Mouse (Mus musculus): ENCODE results near the gene Cdh1. TPM values are rescaled to one million over a fixed set of nuclear protein-coding genes. Genes with fewer than 3 reads are reported as not detected.

The Cdh1 gene
- polyA plus RNA-seq (2015; fragmentation: Nextera tagmentation; extraction: Ambion mirVana), result 104 and 108 TPM in 2 replicates

GRCm38 (mm10) chr8:106603131-106603819, at the start of gene Cdh1:
TSS of gene Cdh1 (plus strand) at chr8:106603351.
- peak; percentile 93 for ATAC-seq (ENCODE audit: low FRiP score, low TSS enrichment)
- H3K4me3 ChIP-seq (ENCODE audit: low read length), result peak within 1 kb of the TSS; percentile 62
- H3K9me3 ChIP-seq (ENCODE audit: low read length), result no peaks in the 10 kb centered on the region
- H3K9ac ChIP-seq (replicated peaks; ENCODE audit: low read length), result peak within 1 kb of the TSS; percentile 75
- H3K4me1 ChIP-seq (ENCODE audit: insufficient read depth, low read length), result peaks cover 10% of the 10 kb centered on the region; the same call in 1 of the 2 replicates
- H3K27me3 ChIP-seq (ENCODE audit: insufficient read depth, low read length), result peaks cover 37% of the 10 kb centered on the region
- H3K27ac ChIP-seq (ENCODE audit: low read length), result peak within 1 kb of the TSS; percentile 84
- H3K4me2 ChIP-seq (replicated peaks; ENCODE audit: low read depth, low read length), result peak within 1 kb of the TSS; percentile 69
- WGBS, result under 1% methylated on average over 53 of the region's 53 CpGs
- H3K36me3 ChIP-seq (ENCODE audit: insufficient read depth, low read length), result no peaks in the 10 kb centered on the region

GRCm38 (mm10) chr8:106554011-106554410, 49.1 kb upstream of the Cdh1 start:
- Histone ChIP-seq H3K27ac (ENCODE audit: low read length) (no peak overlapping the region), H3K9me3 (ENCODE audit: low read length) (peaks cover 5% of the 10 kb centered on the region; the same call in 1 of the 2 replicates), H3K4me1 (ENCODE audit: insufficient read depth, low read length) (no peaks in the 10 kb centered on the region), H3K4me2 (replicated peaks; ENCODE audit: low read depth, low read length) (no peak overlapping the region), H3K9ac (replicated peaks; ENCODE audit: low read length) (no peak overlapping the region), H3K4me3 (ENCODE audit: low read length) (no peak overlapping the region), H3K36me3 (ENCODE audit: insufficient read depth, low read length) (peaks cover 11% of the 10 kb centered on the region; the same call in 1 of the 2 replicates), H3K27me3 (ENCODE audit: insufficient read depth, low read length) (no peaks in the 10 kb centered on the region)
- no peak for ATAC-seq (ENCODE audit: low FRiP score, low TSS enrichment)
- WGBS, result over 99% methylated on average over 5 of the region's 5 CpGs

GRCm38 (mm10) chr8:106556068-106556645, 47.0 kb upstream of the Cdh1 start:
- peaks cover 11% of the 10 kb centered on the region; the same call in 1 of the 2 replicates for H3K36me3 ChIP-seq (ENCODE audit: insufficient read depth, low read length)
- no peak overlapping the region for H3K4me2 ChIP-seq (replicated peaks; ENCODE audit: low read depth, low read length)
- H3K27me3 ChIP-seq (ENCODE audit: insufficient read depth, low read length), result no peaks in the 10 kb centered on the region
- H3K9ac ChIP-seq (replicated peaks; ENCODE audit: low read length), result no peak overlapping the region
- H3K4me1 ChIP-seq (ENCODE audit: insufficient read depth, low read length), result peaks cover 2% of the 10 kb centered on the region
- 54% methylated on average over 6 of the region's 7 CpGs for WGBS
- H3K9me3 ChIP-seq (ENCODE audit: low read length), result peaks cover 5% of the 10 kb centered on the region; the same call in 1 of the 2 replicates
- no peak overlapping the region for H3K27ac ChIP-seq (ENCODE audit: low read length)
- no peak for ATAC-seq (ENCODE audit: low FRiP score, low TSS enrichment)
- no peak overlapping the region for H3K4me3 ChIP-seq (ENCODE audit: low read length)

DNA sequence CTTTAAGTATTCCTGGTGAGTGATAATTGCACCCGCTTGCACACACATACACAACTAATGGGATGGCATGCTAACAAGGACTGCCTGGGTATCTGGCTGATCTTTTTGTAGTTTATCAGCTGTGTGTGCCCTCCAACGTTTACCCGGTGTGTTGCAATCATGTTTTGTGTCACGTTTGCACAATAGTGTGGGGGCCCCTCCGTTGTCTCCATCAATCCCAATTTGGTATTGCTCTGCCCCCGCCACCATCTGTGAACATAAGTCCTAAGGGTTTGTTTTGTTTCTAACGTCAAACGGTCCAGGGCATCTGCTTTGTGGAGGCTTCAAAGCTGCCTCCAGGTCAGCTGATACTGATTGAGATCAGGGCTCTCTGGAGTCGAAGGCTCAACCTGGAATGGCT, 43.3 kb upstream of the Cdh1 start:
- Histone ChIP-seq H3K4me1 (ENCODE audit: insufficient read depth, low read length) (peaks cover 5% of the 10 kb centered on the region), H3K27me3 (ENCODE audit: insufficient read depth, low read length) (no peaks in the 10 kb centered on the region), H3K36me3 (ENCODE audit: insufficient read depth, low read length) (0 out of 2 replicates have a peak, but pooled peaks cover 2% of the 10 kb centered on the region), H3K4me2 (replicated peaks; ENCODE audit: low read depth, low read length) (no peak overlapping the region), H3K27ac (ENCODE audit: low read length) (no peak overlapping the region), H3K4me3 (ENCODE audit: low read length) (no peak overlapping the region), H3K9me3 (ENCODE audit: low read length) (0 out of 2 replicates have a peak, but pooled peaks cover 5% of the 10 kb centered on the region), H3K9ac (replicated peaks; ENCODE audit: low read length) (no peak overlapping the region)
- no peak for ATAC-seq (ENCODE audit: low FRiP score, low TSS enrichment)
- 58% methylated on average over 9 of the region's 9 CpGs for WGBS

DNA sequence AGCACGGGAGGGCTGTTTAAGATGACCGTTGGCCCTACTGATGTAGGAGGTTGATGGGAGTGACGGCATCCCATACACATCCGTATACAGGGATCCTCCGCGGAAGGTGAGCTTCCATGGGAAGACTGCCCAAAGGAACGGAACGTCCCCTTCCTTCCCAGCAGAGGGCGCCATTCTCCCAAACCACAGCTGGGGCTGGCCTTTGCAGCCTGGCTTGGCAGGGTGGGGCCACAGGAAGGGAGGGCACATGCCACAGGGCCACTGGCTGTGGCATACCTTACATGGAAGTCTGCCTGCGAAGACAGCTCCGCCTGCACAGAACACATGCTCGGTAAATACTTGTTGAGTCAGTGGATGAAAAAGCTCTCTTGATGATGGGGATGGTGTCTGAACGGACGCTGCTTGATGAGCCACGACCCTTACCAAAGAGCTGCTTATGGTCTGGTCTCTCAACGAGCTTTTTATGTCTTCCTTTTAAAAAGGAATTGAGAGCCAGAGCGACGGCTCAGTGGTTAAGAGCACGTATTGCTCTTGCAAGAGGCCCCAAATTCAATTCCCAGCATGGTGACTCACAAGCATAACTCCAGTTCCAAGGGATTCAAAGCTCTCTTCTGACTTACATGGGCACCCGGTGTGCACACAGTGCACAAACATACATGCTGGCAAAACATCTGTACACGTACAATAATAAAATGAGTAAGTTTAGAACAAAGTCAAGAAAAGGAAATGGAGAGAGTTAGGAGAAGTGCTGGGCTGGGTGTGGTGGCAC, 41.9 kb upstream of the Cdh1 start:
- 21% methylated on average over 20 of the region's 21 CpGs for WGBS
- no peak overlapping the region for H3K9ac ChIP-seq (replicated peaks; ENCODE audit: low read length)
- H3K4me1 ChIP-seq (ENCODE audit: insufficient read depth, low read length), result peaks cover 5% of the 10 kb centered on the region
- H3K4me2 ChIP-seq (replicated peaks; ENCODE audit: low read depth, low read length), result peak overlapping the region; percentile 19; the same call in 1 of the 2 replicates
- peak; percentile 94 for ATAC-seq (ENCODE audit: low FRiP score, low TSS enrichment)
- peak overlapping the region; percentile 41; the same call in 1 of the 2 replicates for H3K27ac ChIP-seq (ENCODE audit: low read length)
- H3K4me3 ChIP-seq (ENCODE audit: low read length), result no peak overlapping the region
- no peaks in the 10 kb centered on the region for H3K27me3 ChIP-seq (ENCODE audit: insufficient read depth, low read length)
- 0 out of 2 replicates have a peak, but pooled peaks cover 2% of the 10 kb centered on the region for H3K36me3 ChIP-seq (ENCODE audit: insufficient read depth, low read length)
- H3K9me3 ChIP-seq (ENCODE audit: low read length), result 0 out of 2 replicates have a peak, but pooled peaks cover 5% of the 10 kb centered on the region

GRCm38 (mm10) chr8:106563691-106564182, 39.4 kb upstream of the Cdh1 start:
- no peak overlapping the region for H3K4me3 ChIP-seq (ENCODE audit: low read length)
- peak; percentile 41; the same call in 1 of the 2 replicates for ATAC-seq (ENCODE audit: low FRiP score, low TSS enrichment)
- WGBS, result 76% methylated on average over 3 of the region's 3 CpGs

DNA sequence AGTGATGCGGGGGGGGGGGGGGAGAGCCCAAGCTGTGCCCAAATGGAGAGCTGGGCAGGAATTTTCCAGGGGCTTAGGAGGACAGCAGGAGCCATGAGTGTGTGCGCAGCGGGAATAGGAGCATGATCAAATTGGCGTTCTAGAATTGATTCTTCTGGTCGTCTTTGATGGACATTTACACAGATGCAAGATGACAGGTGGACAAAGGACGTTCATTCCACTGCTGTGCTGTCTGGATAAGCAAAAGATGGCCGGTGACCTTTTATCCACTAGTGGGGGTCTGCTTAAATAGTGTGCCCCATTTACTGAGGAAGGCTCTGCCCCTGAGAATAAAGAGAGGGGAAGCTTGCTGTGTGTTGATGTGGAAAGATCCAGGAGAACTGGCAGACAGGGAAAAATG, 34.1 kb upstream of the Cdh1 start:
- Histone ChIP-seq H3K9me3 (ENCODE audit: low read length) (no peaks in the 10 kb centered on the region), H3K9ac (replicated peaks; ENCODE audit: low read length) (no peak overlapping the region), H3K4me2 (replicated peaks; ENCODE audit: low read depth, low read length) (no peak overlapping the region), H3K4me3 (ENCODE audit: low read length) (no peak overlapping the region), H3K36me3 (ENCODE audit: insufficient read depth, low read length) (no peaks in the 10 kb centered on the region), H3K27me3 (ENCODE audit: insufficient read depth, low read length) (no peaks in the 10 kb centered on the region), H3K27ac (ENCODE audit: low read length) (no peak overlapping the region), H3K4me1 (ENCODE audit: insufficient read depth, low read length) (peaks cover 11% of the 10 kb centered on the region)
- ATAC-seq (ENCODE audit: low FRiP score, low TSS enrichment), result no peak
- WGBS, result 91% methylated on average over 6 of the region's 7 CpGs

More at GRCm38 (mm10) chr8:106563691-106564182, 39.4 kb upstream of the Cdh1 start:
- no peaks in the 10 kb centered on the region for H3K27me3 ChIP-seq (ENCODE audit: insufficient read depth, low read length)
- no peaks in the 10 kb centered on the region for H3K36me3 ChIP-seq (ENCODE audit: insufficient read depth, low read length)
- H3K9me3 ChIP-seq (ENCODE audit: low read length), result no peaks in the 10 kb centered on the region
- no peak overlapping the region for H3K9ac ChIP-seq (replicated peaks; ENCODE audit: low read length)
- H3K4me2 ChIP-seq (replicated peaks; ENCODE audit: low read depth, low read length), result no peak overlapping the region
- H3K4me1 ChIP-seq (ENCODE audit: insufficient read depth, low read length), result peaks cover 5% of the 10 kb centered on the region
- H3K27ac ChIP-seq (ENCODE audit: low read length), result peak overlapping the region; percentile 67

DNA sequence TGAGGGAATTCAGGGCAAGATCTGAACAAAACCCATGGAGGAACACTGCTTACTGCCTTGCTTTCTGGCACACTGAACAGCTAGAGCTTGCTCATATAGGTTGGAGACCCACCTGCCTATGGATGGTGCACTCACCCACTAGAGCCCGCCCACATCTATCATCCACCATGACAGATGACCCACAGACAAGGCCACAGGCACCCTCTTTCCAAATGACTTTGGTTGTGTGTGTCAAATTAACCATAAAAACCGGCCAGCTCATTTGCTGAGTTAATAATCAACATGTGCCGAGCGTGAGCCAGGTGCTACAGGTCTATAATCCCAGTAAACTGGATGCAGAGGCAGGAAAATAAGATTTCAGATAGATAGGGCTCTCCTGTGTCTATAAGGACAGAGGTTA, 32.8 kb upstream of the Cdh1 start:
- peak; percentile 93 for ATAC-seq (ENCODE audit: low FRiP score, low TSS enrichment)
- Histone ChIP-seq H3K4me2 (replicated peaks; ENCODE audit: low read depth, low read length) (no peak overlapping the region), H3K4me3 (ENCODE audit: low read length) (no peak overlapping the region), H3K9me3 (ENCODE audit: low read length) (no peaks in the 10 kb centered on the region), H3K4me1 (ENCODE audit: insufficient read depth, low read length) (peaks cover 11% of the 10 kb centered on the region), H3K27me3 (ENCODE audit: insufficient read depth, low read length) (no peaks in the 10 kb centered on the region), H3K36me3 (ENCODE audit: insufficient read depth, low read length) (no peaks in the 10 kb centered on the region), H3K9ac (replicated peaks; ENCODE audit: low read length) (no peak overlapping the region), H3K27ac (ENCODE audit: low read length) (peak overlapping the region; percentile 25)
- WGBS, result 40% methylated on average over 4 of the region's 4 CpGs

DNA sequence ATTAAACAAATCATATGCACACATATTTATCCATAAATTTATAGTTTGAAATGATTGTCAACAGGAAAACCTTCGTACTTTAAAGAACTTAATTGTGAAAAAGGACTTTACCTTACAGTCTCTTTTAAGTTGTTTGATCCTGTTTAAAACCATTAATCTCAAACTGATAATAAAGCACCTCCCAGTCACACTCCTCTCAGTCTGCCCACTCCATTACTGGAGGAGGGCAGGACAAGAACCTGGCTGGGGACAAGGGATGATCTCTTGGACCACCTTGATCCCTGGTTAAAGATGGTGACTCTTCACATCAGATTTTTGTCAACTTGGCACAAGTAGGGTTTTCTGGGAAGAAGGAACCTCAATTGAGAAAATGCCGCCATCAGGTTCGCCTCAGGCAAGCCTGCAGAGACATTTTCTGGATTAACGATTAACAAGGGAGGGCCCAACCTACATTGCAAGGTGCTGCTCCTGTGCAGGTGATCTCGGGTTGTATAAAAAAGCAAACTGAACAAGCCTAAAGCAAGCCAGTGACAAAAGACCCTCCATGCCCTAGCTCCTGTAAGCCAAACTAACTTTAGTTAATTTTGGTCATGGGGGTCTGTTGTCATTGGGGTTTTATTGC, 31.5 kb upstream of the Cdh1 start:
- Histone ChIP-seq H3K4me2 (replicated peaks; ENCODE audit: low read depth, low read length) (no peak overlapping the region), H3K27ac (ENCODE audit: low read length) (no peak overlapping the region; the same call in 1 of the 2 replicates), H3K27me3 (ENCODE audit: insufficient read depth, low read length) (no peaks in the 10 kb centered on the region), H3K9me3 (ENCODE audit: low read length) (no peaks in the 10 kb centered on the region), H3K36me3 (ENCODE audit: insufficient read depth, low read length) (no peaks in the 10 kb centered on the region), H3K9ac (replicated peaks; ENCODE audit: low read length) (no peak overlapping the region), H3K4me3 (ENCODE audit: low read length) (no peak overlapping the region), H3K4me1 (ENCODE audit: insufficient read depth, low read length) (peaks cover 11% of the 10 kb centered on the region)
- no peak for ATAC-seq (ENCODE audit: low FRiP score, low TSS enrichment)
- WGBS, result 62% methylated on average over 5 of the region's 5 CpGs

All from kidney, embryonic 16.5 days (tissue).